Mouse (Mus musculus) left cerebral cortex, postnatal 36 days (tissue): Measurements from ENCODE around the gene Tcam1. TPM values are rescaled to one million over a fixed set of nuclear protein-coding genes. Genes with fewer than 3 reads are reported as not detected.
"Not testable (repeated sequence)": the region's sequence is repeated elsewhere in the genome, so short reads cannot be mapped to it uniquely, and the experiment has no call there.

Experiments
- DNase-seq, 2 experiments: peaks; one replicate each; pipeline ENCODE4 v3.0.0; 2021 to 2022; ENCODE audit warnings: low spot score in 2 of 2, mixed read lengths in 1 of 2
- intact Hi-C: fragments of 180-260 bp; cut with DNase I; formaldehyde crosslinking; loops from one replicate; pipeline ENCODE4 v1.15.1; 2025
- total RNA-seq, 2 experiments: library from RNA; stranded (reverse); gene quantifications; 2 replicates each; pipeline ENCODE4 v1.2.3; 2021

Gene Tcam1
- total RNA-seq = under 1 TPM; 0.15 to 0.25 TPM

GRCm38 (mm10) chr11:106276454-106276853, at the start of gene Tcam1:
Gene Tcam1 (plus strand): TSS chr11:106276672.
- intact Hi-C loops = no loop called here

GRCm38 (mm10) chr11:106233978-106234377, 42.5 kb upstream of the Tcam1 start:
- intact Hi-C loops = loop anchor here (5.0 kb wide), 1 partner anchor 77 kb away; no protein-coding TSS in a partner anchor
- DNase-seq = not testable (repeated sequence)

More at GRCm38 (mm10) chr11:106276454-106276853, at the start of gene Tcam1:
- DNase-seq = peak; percentile 90 to 91

GRCm38 (mm10) chr11:106246834-106247233, 29.6 kb upstream of the Tcam1 start:
- DNase-seq = no peak
- intact Hi-C loops = no loop called here

GRCm38 (mm10) chr11:106249326-106249725, 27.1 kb upstream of the Tcam1 start:
- DNase-seq = no peak
- intact Hi-C loops = no loop called here

GRCm38 (mm10) chr11:106254767-106255166, 21.7 kb upstream of the Tcam1 start:
- no peak for DNase-seq
- intact Hi-C loops = loop anchor here (5.0 kb wide), 1 partner anchor 37 kb away; the partner anchor contains the start of genes Ccdc47 and Ddx42

GRCm38 (mm10) chr11:106255174-106255573, 21.3 kb upstream of the Tcam1 start:
- intact Hi-C loops = loop anchor here (5.0 kb wide), 1 partner anchor 38 kb away; the partner anchor contains the start of genes Ccdc47 and Ddx42
- no peak for DNase-seq

GRCm38 (mm10) chr11:106255685-106256451, 20.6 kb upstream of the Tcam1 start, which contains the start of the genes Ftsj3 and Psmc5:
Gene Ftsj3 (minus strand): TSS chr11:106256079.
Gene Psmc5 (plus strand): TSS chr11:106256154.
- DNase-seq = peak; percentile 97 to 98
- intact Hi-C loops = loop anchor here (5.0 kb wide), 1 partner anchor 39 kb away; the partner anchor contains the start of genes Ccdc47 and Ddx42

- DNase-seq = no peak
- intact Hi-C loops = loop anchor here (5.0 kb wide), 1 partner anchor 39 kb away; the partner anchor contains the start of genes Ccdc47 and Ddx42
These were observed 19.7 kb upstream of the Tcam1 start for GRCm38 (mm10) chr11:106256775-106257174.

GRCm38 (mm10) chr11:106260826-106261450, 15.5 kb upstream of the Tcam1 start:
- intact Hi-C loops = no loop called here
- DNase-seq = no peak

- intact Hi-C loops = no loop called here
- DNase-seq = no peak
These were observed 12.5 kb upstream of the Tcam1 start for GRCm38 (mm10) chr11:106263963-106264362.

- intact Hi-C loops = no loop called here
These were observed 11.5 kb upstream of the Tcam1 start for GRCm38 (mm10) chr11:106264988-106265387.

GRCm38 (mm10) chr11:106265570-106265969, 10.9 kb upstream of the Tcam1 start:
- intact Hi-C loops = no loop called here
- no peak for DNase-seq

More at GRCm38 (mm10) chr11:106264988-106265387, 11.5 kb upstream of the Tcam1 start:
- no peak for DNase-seq

GRCm38 (mm10) chr11:106266431-106266830, 10.0 kb upstream of the Tcam1 start:
- intact Hi-C loops = no loop called here
- DNase-seq = no peak

- intact Hi-C loops = no loop called here
- DNase-seq = no peak
These were observed 9.1 kb upstream of the Tcam1 start for GRCm38 (mm10) chr11:106267311-106267852.

- intact Hi-C loops = no loop called here
- DNase-seq = no peak
These were observed 8.6 kb upstream of the Tcam1 start for GRCm38 (mm10) chr11:106267871-106268270.

GRCm38 (mm10) chr11:106268326-106269059, 8.0 kb upstream of the Tcam1 start:
- peak; percentile 51 to 53 for DNase-seq
- intact Hi-C loops = no loop called here

GRCm38 (mm10) chr11:106269060-106269431, 7.4 kb upstream of the Tcam1 start:
- intact Hi-C loops = no loop called here
- no peak for DNase-seq

- DNase-seq = no peak
- intact Hi-C loops = no loop called here
These were observed 5.2 kb upstream of the Tcam1 start for GRCm38 (mm10) chr11:106271131-106271793.
